Mouse (Mus musculus) stomach, embryonic 16.5 days (tissue): ENCODE measurements around the gene Adrm1. TPM values are rescaled to one million over a fixed set of nuclear protein-coding genes. Genes with fewer than 3 reads are reported as not detected.
"Not testable (repeated sequence)": the region's sequence is repeated elsewhere in the genome, so short reads cannot be mapped to it uniquely, and the experiment has no call there.

Source experiments
- ATAC-seq: fragments of 200-750 bp; cut with Nextera tagmentation; 2 replicates; pipeline ENCODE4 v1.8.0; 2017; ENCODE audit warnings: moderate number of reproducible peaks, moderate TSS enrichment; ENCODE audit not compliant: insufficient read depth, low FRiP score
- H3K27ac ChIP-seq: fragments of 300-500 bp; sonication (generic); 2 replicates; pipeline ENCODE4 v1.5.1; 2014; ENCODE audit warnings: low read length
- H3K27me3 ChIP-seq: fragments of 300-500 bp; sonication (generic); 2 replicates; pipeline ENCODE4 v1.6.1; 2014; ENCODE audit warnings: low read length, control low read depth, mixed read lengths; ENCODE audit not compliant: control insufficient read depth, insufficient read depth
- H3K36me3 ChIP-seq: fragments of 300-500 bp; sonication (generic); 2 replicates; pipeline ENCODE4 v1.6.1; 2014; ENCODE audit warnings: low read length; ENCODE audit not compliant: control insufficient read depth, insufficient read depth
- H3K4me1 ChIP-seq: fragments of 300-500 bp; sonication (generic); 2 replicates; pipeline ENCODE4 v1.6.1; 2014; ENCODE audit warnings: low read length, control low read depth, mixed read lengths; ENCODE audit not compliant: control insufficient read depth, insufficient read depth
- H3K4me2 ChIP-seq: fragments of 300-500 bp; sonication (generic); 2 replicates; pipeline ENCODE4 v1.6.1; 2014; ENCODE audit warnings: low read depth, low read length, mixed read lengths
- H3K4me3 ChIP-seq: fragments of 300-500 bp; sonication (generic); replicated peaks from 2 replicates; pipeline ENCODE4 v1.5.1; 2014; ENCODE audit warnings: mild to moderate bottlenecking, low read length
- H3K9ac ChIP-seq: fragments of 300-500 bp; sonication (generic); 2 replicates; pipeline ENCODE4 v1.6.1; 2014; ENCODE audit warnings: low read length
- H3K9me3 ChIP-seq: fragments of 300-500 bp; sonication (generic); replicated peaks from 2 replicates; pipeline ENCODE4 v1.6.1; 2016; ENCODE audit warnings: low read length, control low read depth; ENCODE audit not compliant: control insufficient read depth
- WGBS: fragments of 180-500 bp; shearing (Covaris S2); extraction: QIAGEN DNeasy Blood & Tissue Kit; methylation state at CpG from one replicate; pipeline ENCODE4 v1.1.7; 2014; 5-methylcytosine and 5-hydroxymethylcytosine counted together
- polyA plus RNA-seq: library from polyadenylated mRNA; unstranded; fragments of >200 nt; fragmentation: Nextera tagmentation; extraction: Ambion mirVana; gene quantifications from 2 replicates; pipeline ENCODE4 v1.2.1, GENCODE M21; 2015

The Adrm1 gene
- polyA plus RNA-seq, 1 experiment from 2014 or later: 171 TPM

- H3K27ac ChIP-seq, H3K27me3 ChIP-seq, H3K9me3 ChIP-seq, ATAC-seq, H3K4me2 ChIP-seq, H3K4me3 ChIP-seq: not testable (repeated sequence)
- H3K4me1 ChIP-seq: peaks cover 18% of the 10 kb centered on the region
- 73% methylated on average over 8 of the region's 8 CpGs for WGBS
- peaks cover 25% of the 10 kb centered on the region for H3K36me3 ChIP-seq
- H3K9ac ChIP-seq: 0 out of 2 replicates have a peak overlapping the region, but pooled peaks have one; percentile 22
These were observed 2.4 kb downstream of the Adrm1 start for GRCm38 (mm10) chr2:180173711-180174110.

- Histone ChIP-seq H3K9ac (no peak overlapping the region), H3K36me3 (peaks cover 29% of the 10 kb centered on the region), H3K4me2 (no peak overlapping the region), H3K27ac (no peak overlapping the region), H3K27me3 (no peaks in the 10 kb centered on the region), H3K4me1 (peaks cover 18% of the 10 kb centered on the region), H3K9me3 (no peaks in the 10 kb centered on the region), H3K4me3 (no peak overlapping the region)
- 85% methylated on average over 5 of the region's 5 CpGs for WGBS
- no peak for ATAC-seq
These were observed 2.8 kb downstream of the Adrm1 start for GRCm38 (mm10) chr2:180174121-180174520.

- H3K4me1 ChIP-seq: peaks cover 18% of the 10 kb centered on the region
- H3K9me3 ChIP-seq: no peaks in the 10 kb centered on the region
- H3K9ac ChIP-seq: no peak overlapping the region
- H3K27me3 ChIP-seq: no peaks in the 10 kb centered on the region
- peaks cover 30% of the 10 kb centered on the region for H3K36me3 ChIP-seq
- H3K4me3 ChIP-seq: no peak overlapping the region
- 87% methylated on average over 7 of the region's 7 CpGs for WGBS
- no peak overlapping the region for H3K27ac ChIP-seq
- no peak overlapping the region for H3K4me2 ChIP-seq
- no peak for ATAC-seq
These were observed 4.4 kb downstream of the Adrm1 start for GRCm38 (mm10) chr2:180175725-180176124.

GRCm38 (mm10) chr2:180181542-180181941 is 10.3 kb downstream of the Adrm1 start:
- Histone ChIP-seq H3K4me2 (no peak overlapping the region), H3K4me1 (no peaks in the 10 kb centered on the region), H3K36me3 (peaks cover 21% of the 10 kb centered on the region; the same call in 1 of the 2 replicates), H3K9ac (no peak overlapping the region), H3K27ac (no peak overlapping the region), H3K4me3 (no peak overlapping the region), H3K27me3 (no peaks in the 10 kb centered on the region), H3K9me3 (no peaks in the 10 kb centered on the region)
- ATAC-seq: no peak
- WGBS: 82% methylated on average over 9 of the region's 9 CpGs

- Histone ChIP-seq H3K9me3 (no peaks in the 10 kb centered on the region), H3K4me1 (no peaks in the 10 kb centered on the region), H3K36me3 (peaks cover under 1% of the 10 kb centered on the region; the same call in 1 of the 2 replicates), H3K9ac (no peak overlapping the region), H3K27me3 (no peaks in the 10 kb centered on the region), H3K4me2 (no peak overlapping the region), H3K4me3 (no peak overlapping the region), H3K27ac (no peak overlapping the region)
- WGBS: 85% methylated on average over 24 of the region's 24 CpGs
- no peak for ATAC-seq
These were observed 12.9 kb downstream of the Adrm1 start for GRCm38 (mm10) chr2:180184011-180184751.

GRCm38 (mm10) chr2:180184752-180185109 is 13.4 kb downstream of the Adrm1 start:
- ATAC-seq: no peak
- Histone ChIP-seq H3K4me3 (no peak overlapping the region), H3K27me3 (no peaks in the 10 kb centered on the region), H3K9ac (no peak overlapping the region), H3K4me2 (no peak overlapping the region), H3K4me1 (no peaks in the 10 kb centered on the region), H3K27ac (no peak overlapping the region), H3K36me3 (no peaks in the 10 kb centered on the region; the same call in 1 of the 2 replicates), H3K9me3 (no peaks in the 10 kb centered on the region)
- WGBS: 79% methylated on average over 6 of the region's 6 CpGs

GRCm38 (mm10) chr2:180185686-180186085 is 14.4 kb downstream of the Adrm1 start:
- WGBS: 92% methylated on average over 14 of the region's 14 CpGs
- Histone ChIP-seq H3K4me2 (no peak overlapping the region), H3K4me3 (no peak overlapping the region), H3K27me3 (no peaks in the 10 kb centered on the region), H3K4me1 (no peaks in the 10 kb centered on the region), H3K27ac (no peak overlapping the region), H3K9me3 (no peaks in the 10 kb centered on the region), H3K9ac (no peak overlapping the region), H3K36me3 (no peaks in the 10 kb centered on the region; the same call in 1 of the 2 replicates)
- ATAC-seq: no peak

- no peak overlapping the region for H3K27ac ChIP-seq
- 88% methylated on average over 11 of the region's 11 CpGs for WGBS
- no peak overlapping the region for H3K9ac ChIP-seq
- H3K36me3 ChIP-seq: no peaks in the 10 kb centered on the region; the same call in 1 of the 2 replicates
- H3K4me3 ChIP-seq: no peak overlapping the region
- ATAC-seq: no peak
- no peak overlapping the region for H3K4me2 ChIP-seq
- no peaks in the 10 kb centered on the region for H3K9me3 ChIP-seq
- H3K27me3 ChIP-seq: no peaks in the 10 kb centered on the region
- H3K4me1 ChIP-seq: no peaks in the 10 kb centered on the region
These were observed 16.1 kb downstream of the Adrm1 start for GRCm38 (mm10) chr2:180187362-180187761.

- no peak overlapping the region for H3K9ac ChIP-seq
- no peak overlapping the region for H3K4me3 ChIP-seq
- no peaks in the 10 kb centered on the region for H3K36me3 ChIP-seq
- no peak overlapping the region for H3K27ac ChIP-seq
- 64% methylated on average over 8 of the region's 12 CpGs for WGBS
- no peak overlapping the region for H3K4me2 ChIP-seq
- no peaks in the 10 kb centered on the region for H3K4me1 ChIP-seq
- no peaks in the 10 kb centered on the region for H3K9me3 ChIP-seq
- no peaks in the 10 kb centered on the region for H3K27me3 ChIP-seq
- ATAC-seq: no peak
These were observed 25.5 kb downstream of the Adrm1 start for GRCm38 (mm10) chr2:180196610-180197322.
